Mouse (Mus musculus): ENCODE results near the gene Pik3cb.

Pik3cb gene

GRCm38 (mm10) chr9:99140063-99140882, at the start of gene Pik3cb:
Pik3cb (minus strand) TSS chr9:99140621.
- peak; percentile 95 for DNase-seq

- DNase-seq, result peak; percentile 4
Measured at GRCm38 (mm10) chr9:99183043-99183670, 42.7 kb upstream of the Pik3cb start.

GRCm38 (mm10) chr9:99182121-99182520, 41.7 kb upstream of the Pik3cb start:
- no peak for DNase-seq

- no peak for DNase-seq
Measured at GRCm38 (mm10) chr9:99180272-99180671, 39.9 kb upstream of the Pik3cb start.

GRCm38 (mm10) chr9:99178736-99179135, 38.3 kb upstream of the Pik3cb start:
- DNase-seq, result no peak

- no peak for DNase-seq
Measured at GRCm38 (mm10) chr9:99175774-99176173, 35.4 kb upstream of the Pik3cb start.

- DNase-seq, result no peak
Measured at GRCm38 (mm10) chr9:99172811-99173210, 32.4 kb upstream of the Pik3cb start.

- DNase-seq, result no peak
Measured at GRCm38 (mm10) chr9:99171186-99171585, 30.8 kb upstream of the Pik3cb start.

- DNase-seq, result no peak
Measured at GRCm38 (mm10) chr9:99169029-99169428, 28.6 kb upstream of the Pik3cb start.

- DNase-seq, result no peak
Measured at GRCm38 (mm10) chr9:99166946-99167345, 26.5 kb upstream of the Pik3cb start.

- DNase-seq, result no peak
Measured at GRCm38 (mm10) chr9:99165956-99166355, 25.5 kb upstream of the Pik3cb start.

- no peak for DNase-seq
Measured at GRCm38 (mm10) chr9:99164664-99165226, 24.3 kb upstream of the Pik3cb start.

- DNase-seq, result no peak
Measured at GRCm38 (mm10) chr9:99164148-99164503, 23.7 kb upstream of the Pik3cb start.

- DNase-seq, result no peak
Measured at GRCm38 (mm10) chr9:99163420-99164147, 23.2 kb upstream of the Pik3cb start.

GRCm38 (mm10) chr9:99162839-99163238, 22.4 kb upstream of the Pik3cb start:
- DNase-seq, result no peak

- no peak for DNase-seq
Measured at GRCm38 (mm10) chr9:99160780-99161179, 20.4 kb upstream of the Pik3cb start.

- no peak for DNase-seq
Measured at GRCm38 (mm10) chr9:99159932-99160331, 19.5 kb upstream of the Pik3cb start.

GRCm38 (mm10) chr9:99158708-99159107, 18.3 kb upstream of the Pik3cb start:
- no peak for DNase-seq

- DNase-seq, result no peak
Measured at GRCm38 (mm10) chr9:99158203-99158632, 17.8 kb upstream of the Pik3cb start.

GRCm38 (mm10) chr9:99153655-99154054, 13.2 kb upstream of the Pik3cb start:
- DNase-seq, result peak; percentile 63

GRCm38 (mm10) chr9:99152699-99153490, 12.5 kb upstream of the Pik3cb start:
- DNase-seq, result no peak

Measured in kidney, adult 9 months (tissue).